Mouse (Mus musculus) ES-CJ7 (cell line): ENCODE data around the gene Ak2.

ENCODE experiments used
- DNase-seq: peaks from one replicate; pipeline ENCODE4 v3.0.0; 2011; ENCODE audit warnings: low read depth, low spot score

The Ak2 gene

GRCm38 (mm10) chr4:129013151-129013864 lies 21.6 kb downstream of the Ak2 start:
- DNase-seq, result no peak

- no peak for DNase-seq
Observed at GRCm38 (mm10) chr4:129016329-129016728, 24.6 kb downstream of the Ak2 start.

GRCm38 (mm10) chr4:129017150-129017549 lies 25.4 kb downstream of the Ak2 start:
- DNase-seq, result no peak

- DNase-seq, result no peak
Observed at GRCm38 (mm10) chr4:129018788-129019435, 27.2 kb downstream of the Ak2 start.

- DNase-seq, result no peak
Observed at GRCm38 (mm10) chr4:129019788-129020187, 28.0 kb downstream of the Ak2 start.

GRCm38 (mm10) chr4:129020454-129020853 lies 28.7 kb downstream of the Ak2 start:
- no peak for DNase-seq

GRCm38 (mm10) chr4:129021426-129021825 lies 29.7 kb downstream of the Ak2 start:
- DNase-seq, result no peak

- no peak for DNase-seq
Observed at GRCm38 (mm10) chr4:129021886-129022285, 30.1 kb downstream of the Ak2 start.

- no peak for DNase-seq
Observed at GRCm38 (mm10) chr4:129023884-129024283, 32.1 kb downstream of the Ak2 start.

- no peak for DNase-seq
Observed at GRCm38 (mm10) chr4:129024775-129025174, 33.0 kb downstream of the Ak2 start.

- no peak for DNase-seq
Observed at GRCm38 (mm10) chr4:129025707-129026106, 33.9 kb downstream of the Ak2 start.

- DNase-seq, result no peak
Observed at GRCm38 (mm10) chr4:129030746-129031145, 39.0 kb downstream of the Ak2 start.

GRCm38 (mm10) chr4:129031408-129031965 lies 39.7 kb downstream of the Ak2 start:
- DNase-seq, result no peak

GRCm38 (mm10) chr4:129032133-129032962 lies 40.6 kb downstream of the Ak2 start:
- no peak for DNase-seq

- peak; percentile 87 for DNase-seq
Observed at GRCm38 (mm10) chr4:129032963-129033951, 41.5 kb downstream of the Ak2 start.

- no peak for DNase-seq
Observed at GRCm38 (mm10) chr4:129034224-129034623, 42.5 kb downstream of the Ak2 start.

GRCm38 (mm10) chr4:129034706-129035660 lies 43.2 kb downstream of the Ak2 start:
- DNase-seq, result peak; percentile 57

GRCm38 (mm10) chr4:129035851-129036445 lies 44.2 kb downstream of the Ak2 start:
- DNase-seq, result no peak

GRCm38 (mm10) chr4:129047721-129048421 lies 56.1 kb downstream of the Ak2 start:
- DNase-seq, result peak; percentile 86
